Mouse (Mus musculus) hindbrain, embryonic 15.5 days (tissue): ENCODE data around the gene Rps23. TPM values are rescaled to one million over a fixed set of nuclear protein-coding genes. Genes with fewer than 3 reads are reported as not detected.

Experiments
- polyA plus RNA-seq: library from polyadenylated mRNA; unstranded; fragments of >200 nt; fragmentation: Nextera tagmentation; extraction: Ambion mirVana; gene quantifications from 2 replicates; pipeline ENCODE4 v1.2.1, GENCODE M21; 2015

The Rps23 gene
- polyA plus RNA-seq, 1 experiment from 2014 or later = 93.4 TPM

Other genes with a start within 250 kb of the Rps23 start
- 1.2 and 1.5 TPM in 2 replicates for gene Atp6ap1l, start 17.6 kb upstream of the Rps23 start, polyA plus RNA-seq